8 mouse cellular contexts compared by ENCODE assay signal in genomic region chr7:79780647-79781626, GRCm38 (mm10). TPM values are rescaled to one million over a fixed set of nuclear protein-coding genes. Genes with fewer than 3 reads are reported as not detected.
DNase-seq lines count a peak whose midpoint lies in the region; ATAC-seq and TF ChIP-seq lines count a peak whose summit lies in the region.

No protein-coding gene starts in this region.

- H3K4me3 ChIP-seq in hindbrain, embryonic 11.5 days (ENCODE audit: low read depth, low read length) = no peak overlapping the region
- H3K4me3 ChIP-seq in lung, embryonic 16.5 days (ENCODE audit: low read length) = peak overlapping the region; percentile 46
- H3K4me3 ChIP-seq in olfactory bulb, adult 2 months (ENCODE audit: insufficient read depth, low read depth, low read length) = peak overlapping the region; percentile 35

- no peaks in the 10 kb centered on the region for H3K27me3 ChIP-seq in hindbrain, embryonic 11.5 days (ENCODE audit: control insufficient read depth, insufficient read depth, low read length)
- H3K27me3 ChIP-seq in lung, embryonic 16.5 days (ENCODE audit: control insufficient read depth, insufficient read depth, low read depth, low read length) = no peaks in the 10 kb centered on the region; the same call in 1 of the 2 replicates

- H3K9ac ChIP-seq in hindbrain, embryonic 11.5 days (ENCODE audit: low read depth, low read length) = no peak overlapping the region
- H3K9ac ChIP-seq in lung, embryonic 16.5 days (ENCODE audit: low read length) = peak overlapping the region; percentile 66

- no peaks in the 10 kb centered on the region for H3K4me1 ChIP-seq in hindbrain, embryonic 11.5 days (replicated peaks; ENCODE audit: control insufficient read depth, insufficient read depth, low read length)
- peaks cover 4% of the 10 kb centered on the region; the same call in 1 of the 2 replicates for H3K4me1 ChIP-seq in lung, embryonic 16.5 days (replicated peaks; ENCODE audit: control insufficient read depth, insufficient read depth, low read length)
- peaks cover 3% of the 10 kb centered on the region for H3K4me1 ChIP-seq in olfactory bulb, adult 2 months (ENCODE audit: control insufficient read depth, insufficient read depth, low read length)

- peak overlapping the region; percentile 28 for H3K4me2 ChIP-seq in hindbrain, embryonic 11.5 days (replicated peaks; ENCODE audit: low read depth, low read length)
- peak overlapping the region; percentile 64 for H3K4me2 ChIP-seq in lung, embryonic 16.5 days (ENCODE audit: low read depth, low read length)

- ATAC-seq in hindbrain, embryonic 11.5 days (ENCODE audit: low FRiP score) = peak; percentile 27; the same call in 1 of the 2 replicates
- ATAC-seq in lung, embryonic 16.5 days (ENCODE audit: low read depth) = peak; percentile 74

- TF ChIP-seq CTCF in olfactory bulb, adult 2 months (IDR thresholded peaks at IDR 0.05; ENCODE audit: insufficient read depth, low read depth, low read length) = peak; percentile 79

- TF ChIP-seq POLR2A in olfactory bulb, adult 2 months (IDR thresholded peaks at IDR 0.05; ENCODE audit: insufficient read depth, low read depth, low read length) = no peak

- H3K27ac ChIP-seq in hindbrain, embryonic 11.5 days (ENCODE audit: low read depth, low read length) = no peak overlapping the region
- H3K27ac ChIP-seq in lung, embryonic 16.5 days (ENCODE audit: low read length) = no peak overlapping the region
- H3K27ac ChIP-seq in olfactory bulb, adult 2 months (ENCODE audit: insufficient read depth, low read depth, low read length) = no peak overlapping the region

- DNase-seq in Muller cell, postnatal 12 days (ENCODE audit: inconsistent ontology term) = peak; percentile 69
- DNase-seq in cerebellum, adult 9-11 months = peak; percentile 37
- peak; percentile 45 to 89 for DNase-seq in frontal cortex, adult 2 months (ENCODE audit: extremely low spot score in 1 of 2, low spot score in 1 of 2)
- DNase-seq in hindbrain, embryonic 11.5 days (ENCODE audit: low spot score) = peak; percentile 87
- DNase-seq in layer of hippocampus, adult 9-11 months = peak; percentile 39
- DNase-seq in thymus, postnatal 0 days (ENCODE audit: low spot score) = peak; percentile 76

- 37% methylated on average over 16 of the region's 16 CpGs for WGBS in hindbrain, embryonic 11.5 days
- whole genome bisulfite sequencing in lung, embryonic 16.5 days = 24% methylated on average over 16 of the region's 16 CpGs
- 31% methylated on average over 16 of the region's 16 CpGs for WGBS in olfactory bulb, adult 2 months

- no peaks in the 10 kb centered on the region for H3K36me3 ChIP-seq in hindbrain, embryonic 11.5 days (ENCODE audit: control insufficient read depth, insufficient read depth, low read length)
- H3K36me3 ChIP-seq in lung, embryonic 16.5 days (ENCODE audit: control insufficient read depth, insufficient read depth, low read length) = no peaks in the 10 kb centered on the region

- H3K9me3 ChIP-seq in hindbrain, embryonic 11.5 days (ENCODE audit: control insufficient read depth, low read length) = no peaks in the 10 kb centered on the region
- H3K9me3 ChIP-seq in lung, embryonic 16.5 days (ENCODE audit: control insufficient read depth, low read length) = no peaks in the 10 kb centered on the region

RNA-seq across cellular contexts. Expression of gene Mesp1, which starts 12.7 kb away (rescaled TPM):
- polyA plus RNA-seq in frontal cortex, adult 2 months (2012; rRNA removed) = 0.16 and 0.19 TPM in 2 replicates
- not detected in 2 replicates for polyA plus RNA-seq in hindbrain, embryonic 11.5 days (2014; fragmentation: Nextera tagmentation; extraction: Ambion mirVana)
- polyA plus RNA-seq in lung, embryonic 16.5 days (2015; fragmentation: Nextera tagmentation; extraction: Ambion mirVana) = 0.21 TPM in 1 of 2 replicates, not detected in the other
- not detected in 2 replicates for polyA plus RNA-seq in olfactory bulb, adult 2 months (2012; ENCODE audit: insufficient read depth, insufficient read length, low replicate concordance, missing spikeins)
- polyA plus RNA-seq in thymus, postnatal 0 days (2015; fragmentation: Nextera tagmentation; extraction: Ambion mirVana) = 0.14 TPM in 1 of 2 replicates, not detected in the other

RNA-seq across cellular contexts. Expression of gene Mesp2, which starts 29.6 kb away (rescaled TPM):
- 0.78 and 0.88 TPM in 2 replicates for polyA plus RNA-seq in frontal cortex, adult 2 months (2012; rRNA removed)
- polyA plus RNA-seq in hindbrain, embryonic 11.5 days (2014; fragmentation: Nextera tagmentation; extraction: Ambion mirVana) = 0.42 and 0.78 TPM in 2 replicates
- 0.45 and 0.87 TPM in 2 replicates for polyA plus RNA-seq in lung, embryonic 16.5 days (2015; fragmentation: Nextera tagmentation; extraction: Ambion mirVana)
- not detected in 2 replicates for polyA plus RNA-seq in olfactory bulb, adult 2 months (2012; ENCODE audit: insufficient read depth, insufficient read length, low replicate concordance, missing spikeins)
- polyA plus RNA-seq in thymus, postnatal 0 days (2015; fragmentation: Nextera tagmentation; extraction: Ambion mirVana) = 0.09 and 0.10 TPM in 2 replicates

RNA-seq across cellular contexts. Expression of gene Wdr93, which starts 38.0 kb away (rescaled TPM):
- polyA plus RNA-seq in frontal cortex, adult 2 months (2012; rRNA removed) = 0.10 and 0.34 TPM in 2 replicates
- polyA plus RNA-seq in hindbrain, embryonic 11.5 days (2014; fragmentation: Nextera tagmentation; extraction: Ambion mirVana) = 0.19 and 0.60 TPM in 2 replicates
- 0.88 and 1.7 TPM in 2 replicates for polyA plus RNA-seq in lung, embryonic 16.5 days (2015; fragmentation: Nextera tagmentation; extraction: Ambion mirVana)
- polyA plus RNA-seq in olfactory bulb, adult 2 months (2012; ENCODE audit: insufficient read depth, insufficient read length, low replicate concordance, missing spikeins) = not detected in 2 replicates
- polyA plus RNA-seq in thymus, postnatal 0 days (2015; fragmentation: Nextera tagmentation; extraction: Ambion mirVana) = 0.13 and 0.31 TPM in 2 replicates

RNA-seq across cellular contexts. Expression of gene Pex11a, which starts 38.0 kb away (rescaled TPM):
- polyA plus RNA-seq in frontal cortex, adult 2 months (2012; rRNA removed) = 19.1 and 19.2 TPM in 2 replicates
- 7.6 and 8.4 TPM in 2 replicates for polyA plus RNA-seq in hindbrain, embryonic 11.5 days (2014; fragmentation: Nextera tagmentation; extraction: Ambion mirVana)
- 10.0 and 14.5 TPM in 2 replicates for polyA plus RNA-seq in lung, embryonic 16.5 days (2015; fragmentation: Nextera tagmentation; extraction: Ambion mirVana)
- not detected in 2 replicates for polyA plus RNA-seq in olfactory bulb, adult 2 months (2012; ENCODE audit: insufficient read depth, insufficient read length, low replicate concordance, missing spikeins)
- 5.7 and 6.1 TPM in 2 replicates for polyA plus RNA-seq in thymus, postnatal 0 days (2015; fragmentation: Nextera tagmentation; extraction: Ambion mirVana)

RNA-seq across cellular contexts. Expression of gene Plin1, which starts 48.2 kb away (rescaled TPM):
- 0.14 and 0.25 TPM in 2 replicates for polyA plus RNA-seq in frontal cortex, adult 2 months (2012; rRNA removed)
- polyA plus RNA-seq in hindbrain, embryonic 11.5 days (2014; fragmentation: Nextera tagmentation; extraction: Ambion mirVana) = not detected in 2 replicates
- polyA plus RNA-seq in lung, embryonic 16.5 days (2015; fragmentation: Nextera tagmentation; extraction: Ambion mirVana) = 0.21 TPM in 1 of 2 replicates, not detected in the other
- polyA plus RNA-seq in olfactory bulb, adult 2 months (2012; ENCODE audit: insufficient read depth, insufficient read length, low replicate concordance, missing spikeins) = not detected in 2 replicates
- 1.1 TPM in 1 of 2 replicates, not detected in the other for polyA plus RNA-seq in thymus, postnatal 0 days (2015; fragmentation: Nextera tagmentation; extraction: Ambion mirVana)

Comparison
In these comparisons a context has a peak if more than half of its experiments do, and no peak if none do; other contexts are left out.
1. DNase-seq: peak in every context shown above with its lines; median percentile 87 in hindbrain, embryonic 11.5 days; 76 in thymus, postnatal 0 days; 69 in Muller cell, postnatal 12 days; 67 in frontal cortex, adult 2 months; 39 in layer of hippocampus, adult 9-11 months; 37 in cerebellum, adult 9-11 months.